Mouse (Mus musculus) adrenal gland, adult 10 weeks (tissue): ENCODE measurements around the gene Lrrc8e. TPM values are rescaled to one million over a fixed set of nuclear protein-coding genes. Genes with fewer than 3 reads are reported as not detected.

Source experiments
- polyA plus RNA-seq: library from polyadenylated mRNA; stranded (reverse); fragments of 350-450 nt; fragmentation: Illumina TruSeq; extraction: RNeasy Lipid Tissue Mini Kit (QIAGEN cat#74804); gene quantifications from one replicate; pipeline ENCODE4 v1.2.3, GENCODE M21; 2014; ENCODE audit warnings: low read depth, low replicate concordance

Lrrc8e gene
- 10.5 TPM for polyA plus RNA-seq

DNA sequence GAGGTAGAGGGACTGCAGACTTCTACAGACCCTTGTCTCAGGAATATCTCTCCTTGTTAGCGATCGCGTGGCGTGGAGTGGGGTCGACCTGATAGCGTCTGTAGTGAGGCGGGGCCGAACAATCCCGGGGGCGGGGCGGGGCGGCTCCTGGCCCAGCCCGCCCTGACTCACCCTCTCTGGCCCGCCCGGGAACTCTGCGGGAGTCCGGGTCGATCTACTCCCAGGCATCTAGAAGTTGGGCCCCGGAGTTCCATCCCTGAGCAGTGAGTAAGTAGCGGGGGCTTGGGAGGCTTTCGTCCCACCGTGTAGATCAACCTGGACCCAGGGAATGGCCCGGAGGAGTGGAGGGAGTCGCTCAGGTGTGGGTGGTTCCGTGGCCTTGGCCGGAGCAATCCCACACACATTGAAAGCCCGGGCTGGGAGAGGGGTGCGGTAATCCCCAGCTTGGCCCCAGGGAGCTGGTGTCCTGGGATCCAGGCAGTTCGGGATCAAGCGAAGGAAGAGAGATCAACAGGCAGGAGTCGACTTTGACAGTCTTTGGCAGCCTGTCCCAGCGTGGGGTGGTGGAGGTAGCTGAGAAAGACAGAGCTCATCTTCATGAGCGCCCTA lies at the start of gene Lrrc8e:
Lrrc8e (plus strand) TSS at position 89 of the 609 bp plus-strand sequence.

DNA sequence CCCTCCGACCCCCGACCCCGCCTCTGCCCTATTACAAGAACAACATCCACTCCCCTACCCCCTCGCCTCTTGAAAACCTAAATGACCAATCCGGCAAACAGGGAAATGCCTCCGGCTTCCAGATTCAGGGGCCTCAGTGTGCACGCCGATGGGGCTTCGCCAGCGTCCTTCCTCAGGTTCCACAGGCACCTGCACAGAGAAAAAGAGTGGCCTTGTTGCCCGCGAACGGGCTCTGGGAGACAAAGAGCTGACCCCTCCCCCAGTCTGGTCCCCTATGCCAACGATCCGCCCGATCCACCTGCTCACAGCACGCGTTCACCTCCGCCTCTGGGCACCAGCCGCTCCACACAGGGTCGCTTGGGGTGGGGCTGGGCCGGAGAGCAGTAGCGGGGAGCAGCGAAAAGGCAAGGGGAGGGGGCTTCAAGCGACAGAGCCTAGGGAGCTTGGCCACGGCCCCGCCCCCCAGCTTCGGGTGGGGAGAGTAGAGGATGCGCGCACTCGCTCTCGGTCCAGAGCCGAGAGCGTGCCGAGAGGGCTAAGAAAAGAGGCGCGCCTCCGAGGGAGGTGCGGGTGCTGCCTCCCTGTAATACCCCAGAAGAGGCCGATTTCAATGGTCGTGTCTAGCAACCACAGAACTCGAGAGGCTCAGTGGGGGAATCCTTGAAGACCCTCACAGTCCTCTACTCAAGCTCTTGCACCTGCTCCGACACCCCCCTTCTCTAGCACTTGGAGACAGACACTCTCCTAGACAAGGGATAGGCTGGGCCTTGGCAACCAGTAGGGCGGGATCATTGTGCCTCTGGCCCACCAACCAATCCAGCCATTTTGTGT lies 9.6 kb upstream of the Lrrc8e start, which contains the start of gene Prr36:
Prr36 (minus strand) TSS at position 669 of the 831 bp plus-strand sequence.

DNA sequence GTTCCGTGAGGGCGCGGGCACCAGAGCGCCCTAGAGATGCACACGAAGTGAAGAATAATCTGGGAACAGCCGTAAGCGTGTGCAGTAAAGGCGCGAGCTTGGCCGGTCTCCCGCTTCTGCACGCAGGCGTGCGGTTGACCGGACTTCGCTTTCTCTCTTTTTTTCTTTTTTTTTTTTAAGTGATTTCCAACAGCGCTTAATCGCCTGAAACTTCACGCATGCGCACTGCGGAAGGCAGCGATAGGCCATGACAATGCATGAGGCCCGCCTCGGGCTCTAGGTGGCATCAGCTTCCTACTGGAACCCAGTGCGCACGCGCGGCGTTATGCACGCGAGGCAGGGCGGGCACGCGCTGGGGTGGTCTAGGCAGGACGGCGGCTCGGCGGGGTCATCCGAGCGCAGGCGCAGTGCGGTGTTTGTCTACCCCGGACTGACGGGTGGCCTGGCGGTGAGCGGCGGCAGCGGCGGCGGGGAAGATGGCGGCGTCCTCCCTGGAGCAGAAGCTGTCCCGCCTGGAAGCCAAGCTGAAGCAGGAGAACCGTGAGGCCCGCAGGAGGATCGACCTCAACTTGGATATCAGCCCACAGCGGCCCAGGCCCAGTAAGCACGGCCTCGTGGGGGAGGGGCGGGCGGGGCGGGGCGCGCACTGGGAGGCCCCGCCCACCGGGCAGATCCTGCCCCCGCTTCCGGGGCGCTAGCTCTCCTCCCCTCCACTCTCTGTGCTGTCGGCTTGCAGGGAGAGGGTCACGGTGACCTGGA lies 12.0 kb downstream of the Lrrc8e start, which contains the start of the genes Map2k7 and Gm49320:
Map2k7 (plus strand) TSS at position 307 of the 759 bp plus-strand sequence.
Gm49320 (plus strand) TSS at position 432 of the 759 bp plus-strand sequence.

DNA sequence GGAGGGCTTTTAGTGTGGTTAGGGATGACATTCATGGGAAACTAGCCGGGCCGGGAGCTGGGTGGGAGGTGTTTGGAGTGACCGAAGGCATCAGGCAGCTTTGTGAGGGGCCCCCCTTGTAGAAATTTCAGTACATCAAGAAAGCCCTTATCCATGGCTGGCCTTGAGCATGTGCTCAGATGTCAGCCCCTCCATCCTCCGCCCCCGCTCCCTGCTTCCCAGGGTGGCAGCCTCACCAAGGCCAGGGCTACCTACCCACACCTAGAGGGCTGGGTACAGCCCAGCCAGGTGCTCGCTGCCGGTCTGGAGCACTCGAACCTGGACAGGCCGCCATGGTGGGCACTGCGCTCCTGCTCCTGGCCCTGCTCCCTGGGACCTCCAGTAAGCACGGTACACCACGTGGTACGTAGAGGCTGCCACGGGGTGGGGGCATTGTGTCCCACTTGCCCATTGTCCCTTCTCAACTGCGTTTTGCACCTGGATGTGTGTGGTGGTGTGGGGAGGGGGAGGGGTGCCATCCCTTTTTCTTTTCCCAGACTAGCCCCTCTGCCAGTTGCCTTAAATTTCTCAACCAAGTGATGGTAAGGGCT lies 21.4 kb downstream of the Lrrc8e start, which contains the start of gene Tgfbr3l:
Tgfbr3l (plus strand) TSS at position 264 of the 590 bp plus-strand sequence.

DNA sequence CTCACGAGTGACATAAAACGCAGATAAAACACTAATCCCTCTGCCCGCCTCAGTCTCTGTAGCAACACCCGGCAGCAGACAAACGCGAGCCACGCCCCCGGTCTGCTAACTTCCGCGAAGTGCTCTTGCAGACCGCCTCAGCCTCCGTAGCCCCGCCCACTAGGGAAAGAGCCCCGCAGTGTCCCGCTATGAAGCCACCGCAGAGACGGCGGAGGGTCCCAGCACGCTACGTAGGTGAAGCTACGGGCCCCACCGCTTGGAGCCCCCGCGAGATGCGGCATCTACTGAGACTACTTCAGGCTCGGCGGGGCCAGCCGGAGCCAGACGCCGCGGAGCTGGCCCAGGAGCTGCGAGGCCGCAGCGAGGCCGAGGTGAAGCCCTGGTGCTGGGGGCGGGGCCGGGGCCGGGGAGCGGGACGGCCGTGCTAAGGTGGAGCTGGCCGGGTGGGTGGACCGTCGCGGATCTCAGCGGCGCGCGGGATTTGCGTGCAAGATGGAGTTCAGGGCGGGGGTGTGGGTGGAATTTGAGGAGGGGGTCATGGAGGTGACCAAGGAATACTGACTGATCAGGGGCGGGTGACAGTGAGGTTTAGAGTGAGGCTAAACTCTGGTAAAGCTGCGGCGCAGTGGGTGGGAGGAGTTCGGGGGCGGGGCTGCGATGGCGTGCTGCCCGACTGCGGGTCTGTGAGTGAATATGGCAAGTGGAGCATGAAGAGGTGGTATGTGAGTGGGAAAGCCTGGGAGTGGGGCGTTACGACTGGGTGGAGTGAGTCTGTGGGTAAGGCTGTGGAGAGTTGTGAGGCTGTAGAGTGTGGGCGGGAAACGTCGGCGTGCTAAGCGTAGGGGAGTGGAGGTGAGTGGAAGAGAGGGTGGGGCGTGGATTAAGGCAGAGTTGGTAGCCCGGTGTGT lies 26.6 kb downstream of the Lrrc8e start, which contains the start of gene Snapc2:
Snapc2 (plus strand) TSS at position 147 of the 908 bp plus-strand sequence.

DNA sequence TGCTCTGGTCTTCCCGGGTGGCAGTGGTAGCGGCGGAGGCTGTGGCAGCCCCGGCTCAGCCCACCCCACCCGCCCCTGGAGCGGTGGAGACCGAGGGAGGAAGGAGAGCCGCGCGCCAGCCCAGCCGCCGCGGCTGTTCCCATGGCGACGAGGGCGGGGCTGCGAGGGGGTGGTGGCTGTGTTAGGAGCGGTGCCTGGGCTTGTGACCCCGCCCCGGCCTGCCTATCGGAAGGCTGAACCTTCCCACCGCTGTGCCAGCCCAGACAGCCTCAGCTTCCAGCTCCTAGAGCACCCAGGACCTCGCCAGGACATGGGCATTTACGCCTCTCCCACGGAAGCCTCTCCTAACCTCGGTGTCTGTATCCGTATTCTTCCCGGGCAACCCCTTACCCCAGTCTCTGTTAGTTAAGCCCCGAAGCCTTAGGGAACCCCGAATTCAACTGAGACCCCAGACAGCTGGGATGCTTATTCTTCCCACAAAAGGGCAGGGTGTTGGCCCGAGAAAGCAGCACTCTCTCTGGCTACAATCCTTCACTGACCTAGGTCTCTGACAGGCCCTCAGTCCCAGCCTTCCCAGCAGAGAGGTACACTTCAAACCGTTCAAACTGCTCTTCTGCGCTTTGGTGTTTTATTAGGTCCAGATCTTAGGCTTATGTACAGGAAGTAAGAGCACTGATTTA lies 32.6 kb downstream of the Lrrc8e start, which contains the start of gene Ctxn1:
Ctxn1 (minus strand) TSS at position 150 of the 680 bp plus-strand sequence.

DNA sequence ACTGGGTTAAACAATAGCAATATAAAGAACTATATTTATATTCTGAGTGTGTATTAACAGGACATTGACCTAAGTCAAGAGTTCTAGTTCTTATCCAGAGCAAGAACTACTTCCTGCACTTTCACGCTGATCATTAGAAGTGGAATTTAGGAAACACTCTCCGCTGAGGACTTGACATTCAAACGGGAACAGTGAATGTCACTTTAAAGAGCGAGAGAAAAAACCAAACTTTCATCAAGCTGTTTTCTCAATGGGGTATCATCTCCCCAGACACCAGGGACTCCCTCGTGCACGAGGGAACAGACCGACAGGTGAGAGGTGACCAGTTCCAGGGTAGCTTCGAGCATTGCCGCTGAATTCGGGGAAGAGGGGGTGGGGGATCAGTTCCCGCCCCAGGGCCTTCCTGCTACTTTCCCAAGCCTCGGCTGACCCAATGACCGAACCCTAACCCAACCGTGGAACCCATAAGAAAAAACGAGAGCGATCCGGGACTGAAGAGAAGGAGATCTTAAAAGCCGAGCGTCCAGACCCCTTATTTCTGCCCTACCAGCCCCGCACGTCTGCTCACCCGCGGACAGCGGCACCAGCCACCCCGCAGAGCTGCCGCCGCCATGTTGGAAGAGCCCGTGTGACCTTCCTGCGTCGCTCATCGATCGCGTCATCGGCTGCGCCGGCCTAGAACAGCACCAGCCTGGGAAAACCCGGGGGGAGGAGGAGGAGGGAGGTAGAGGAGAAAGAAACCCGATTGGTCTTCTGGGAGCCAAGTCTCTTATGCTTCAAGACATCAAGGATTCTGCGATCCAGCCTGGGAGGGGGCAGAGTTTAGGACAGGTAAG lies 48.9 kb downstream of the Lrrc8e start, which contains the start of gene Timm44:
Timm44 (minus strand) TSS at position 639 of the 836 bp plus-strand sequence.

Other genes starting within 250 kb of the Lrrc8e start
- 0.41 TPM for gene Cd209f, start 121.0 kb upstream of the Lrrc8e start, polyA plus RNA-seq
- not detected for gene Cd209g, start 92.7 kb upstream of the Lrrc8e start, polyA plus RNA-seq
- gene Evi5l, start 60.3 kb upstream of the Lrrc8e start, polyA plus RNA-seq, result 5.2 TPM
- gene Prr36, start 9.4 kb upstream of the Lrrc8e start, polyA plus RNA-seq, result 0.52 TPM
- gene Map2k7, start 11.9 kb downstream of the Lrrc8e start, polyA plus RNA-seq, result 8.6 TPM
- gene Gm49320, start 12.0 kb downstream of the Lrrc8e start, polyA plus RNA-seq, result not detected
- gene Tgfbr3l, start 21.4 kb downstream of the Lrrc8e start, polyA plus RNA-seq, result 4.7 TPM
- 3.6 TPM for gene Snapc2, start 26.3 kb downstream of the Lrrc8e start, polyA plus RNA-seq
- gene Ctxn1, start 32.4 kb downstream of the Lrrc8e start, polyA plus RNA-seq, result 0.70 TPM
- gene Timm44, start 49.1 kb downstream of the Lrrc8e start, polyA plus RNA-seq, result 171 TPM
- 17.8 TPM for gene Ccl25, start 98.4 kb downstream of the Lrrc8e start, polyA plus RNA-seq
- 66.2 TPM for gene Elavl1, start 98.6 kb downstream of the Lrrc8e start, polyA plus RNA-seq